Mouse (Mus musculus): ENCODE data around the gene Maml3.

Maml3 gene

GRCm38 (mm10) chr3:51949651-51950050 lies 155.2 kb downstream of the Maml3 start:
- DNase-seq: no peak

GRCm38 (mm10) chr3:51947168-51947567 lies 157.7 kb downstream of the Maml3 start:
- no peak for DNase-seq

GRCm38 (mm10) chr3:51943642-51944041 lies 161.2 kb downstream of the Maml3 start:
- DNase-seq: no peak

- DNase-seq: no peak
Measured at GRCm38 (mm10) chr3:51941781-51942180, 163.1 kb downstream of the Maml3 start.

GRCm38 (mm10) chr3:51939864-51940263 lies 165.0 kb downstream of the Maml3 start:
- no peak for DNase-seq

- no peak for DNase-seq
Measured at GRCm38 (mm10) chr3:51939054-51939453, 165.8 kb downstream of the Maml3 start.

- no peak for DNase-seq
Measured at GRCm38 (mm10) chr3:51937176-51937575, 167.7 kb downstream of the Maml3 start.

GRCm38 (mm10) chr3:51934531-51935485 lies 170.1 kb downstream of the Maml3 start:
- DNase-seq: no peak

- no peak for DNase-seq
Measured at GRCm38 (mm10) chr3:51928188-51928587, 176.7 kb downstream of the Maml3 start.

GRCm38 (mm10) chr3:51927591-51927990 lies 177.3 kb downstream of the Maml3 start:
- DNase-seq: no peak

GRCm38 (mm10) chr3:51927043-51927442 lies 177.8 kb downstream of the Maml3 start:
- no peak for DNase-seq

GRCm38 (mm10) chr3:51925758-51926157 lies 179.1 kb downstream of the Maml3 start:
- DNase-seq: no peak

GRCm38 (mm10) chr3:51924636-51925035 lies 180.2 kb downstream of the Maml3 start:
- no peak for DNase-seq

- DNase-seq: no peak
Measured at GRCm38 (mm10) chr3:51923800-51924199, 181.1 kb downstream of the Maml3 start.

GRCm38 (mm10) chr3:51916902-51917301 lies 188.0 kb downstream of the Maml3 start:
- DNase-seq: no peak

GRCm38 (mm10) chr3:51916060-51916870 lies 188.6 kb downstream of the Maml3 start:
- DNase-seq: no peak

GRCm38 (mm10) chr3:51915415-51915814 lies 189.5 kb downstream of the Maml3 start:
- DNase-seq: no peak

GRCm38 (mm10) chr3:51914900-51915299 lies 190.0 kb downstream of the Maml3 start:
- no peak for DNase-seq

- DNase-seq: no peak
Measured at GRCm38 (mm10) chr3:51913498-51913897, 191.4 kb downstream of the Maml3 start.

GRCm38 (mm10) chr3:51912214-51912613 lies 192.7 kb downstream of the Maml3 start:
- DNase-seq: no peak

- DNase-seq: no peak
Measured at GRCm38 (mm10) chr3:51908437-51908990, 196.4 kb downstream of the Maml3 start.

GRCm38 (mm10) chr3:51907113-51907860 lies 197.6 kb downstream of the Maml3 start:
- DNase-seq: no peak

GRCm38 (mm10) chr3:51905903-51906302 lies 199.0 kb downstream of the Maml3 start:
- no peak for DNase-seq

All from spleen, adult 18-20 months (tissue).